In the genomic region with DNA sequence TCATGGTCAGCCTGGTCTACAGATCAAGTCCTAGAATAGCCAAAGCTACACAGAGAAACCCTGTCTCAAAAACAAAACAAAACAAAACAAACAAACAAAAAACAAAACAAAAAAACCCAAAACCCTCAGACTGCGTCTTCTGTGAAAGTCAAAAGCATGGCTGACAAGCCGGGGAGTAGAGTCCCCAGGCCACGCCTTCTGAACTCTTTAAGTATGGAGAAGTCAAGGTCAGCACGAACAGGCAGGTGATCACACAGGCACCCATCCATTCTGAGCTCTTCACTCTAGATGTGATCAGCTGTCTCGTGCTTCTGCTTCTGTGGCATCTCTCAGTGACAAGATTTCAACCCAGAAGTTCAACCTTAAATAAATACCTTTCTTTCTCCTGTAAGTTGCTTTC, we compare ENCODE assay signal across 16 mouse cellular contexts.
"Had no signal": no experiment of that assay in that cellular context is flagged by ENCODE, and none has a peak within 500 bp of the region (broad histone marks: within the 10 kb centered on the region; RNA-seq: fewer than 3 reads in every experiment).

No protein-coding gene starts in this region.

- H3K27ac ChIP-seq: lung, embryonic 15.5 days; midbrain, embryonic 13.5 days; midbrain, embryonic 15.5 days; neural tube, embryonic 12.5 days; stomach, embryonic 15.5 days; stomach, postnatal 0 days had no signal

- H3K9me3 ChIP-seq: lung, embryonic 15.5 days; midbrain, embryonic 15.5 days; neural tube, embryonic 12.5 days; stomach, embryonic 15.5 days had no signal

- H3K36me3 ChIP-seq: lung, embryonic 15.5 days; midbrain, embryonic 15.5 days; stomach, embryonic 15.5 days had no signal

- DNase-seq: liver, postnatal 0 days; lung, adult 2 months; lung, postnatal 4 days; right cerebral cortex, postnatal 14 days; thymus, adult 2 months; thymus, postnatal 25 days; thymus, postnatal 4 days had no signal

- H3K27me3 ChIP-seq: lung, embryonic 15.5 days; megakaryocyte, embryonic 14.5 days; midbrain, embryonic 13.5 days; midbrain, embryonic 15.5 days; neural tube, embryonic 12.5 days; stomach, embryonic 15.5 days had no signal

- H3K4me1 ChIP-seq: lung, embryonic 15.5 days; megakaryocyte, embryonic 14.5 days; midbrain, embryonic 13.5 days; midbrain, embryonic 15.5 days; neural tube, embryonic 12.5 days; stomach, embryonic 15.5 days had no signal

- H3K9ac ChIP-seq: liver, postnatal 0 days; lung, embryonic 15.5 days; midbrain, embryonic 13.5 days; midbrain, embryonic 15.5 days; neural tube, embryonic 12.5 days; stomach, embryonic 15.5 days had no signal

- H3K4me3 ChIP-seq: lung, embryonic 15.5 days; megakaryocyte, embryonic 14.5 days; midbrain, embryonic 13.5 days; midbrain, embryonic 15.5 days; neural tube, embryonic 12.5 days; stomach, embryonic 15.5 days had no signal

- ATAC-seq: liver, postnatal 0 days; lung, postnatal 0 days; midbrain, embryonic 13.5 days; midbrain, embryonic 15.5 days had no signal

- H3K4me2 ChIP-seq: lung, embryonic 15.5 days; midbrain, embryonic 11.5 days; midbrain, embryonic 13.5 days; midbrain, embryonic 15.5 days; neural tube, embryonic 12.5 days; stomach, embryonic 15.5 days had no signal
